Mouse (Mus musculus) CD4-positive, CD25-positive, alpha-beta regulatory T cell, adult 9 weeks (primary cell): ENCODE measurements around the gene Olfr906. TPM values are rescaled to one million over a fixed set of nuclear protein-coding genes. Genes with fewer than 3 reads are reported as not detected.

ENCODE experiments used
- polyA plus RNA-seq: library from polyadenylated mRNA; unstranded; fragments of 100-300 nt; shearing (Covaris generic); gene quantifications from one replicate; pipeline ENCODE4 v1.2.1, GENCODE M21; 2017

Gene Olfr906
- polyA plus RNA-seq, result not detected

DNA sequence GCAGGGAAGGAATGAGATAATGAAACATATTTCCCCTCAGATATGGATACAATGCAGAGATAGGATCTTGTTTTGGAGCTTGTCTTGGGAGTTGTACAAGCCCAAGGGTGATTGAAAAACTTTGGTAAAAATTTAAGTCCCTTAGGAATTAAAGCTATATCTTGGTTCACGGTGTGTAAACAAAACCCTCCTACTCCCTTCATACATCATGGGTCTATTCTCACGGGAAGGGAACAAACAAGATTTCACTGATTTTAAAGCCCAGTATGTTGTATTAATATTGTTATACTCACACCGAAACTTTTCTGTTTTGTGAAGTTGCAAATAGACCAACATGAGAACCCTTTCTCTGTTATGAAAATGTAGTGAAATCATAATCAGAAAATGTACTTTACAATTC lies at the start of gene Olfr906:
Olfr906 (plus strand) TSS at position 301 of the 400 bp plus-strand sequence.

DNA sequence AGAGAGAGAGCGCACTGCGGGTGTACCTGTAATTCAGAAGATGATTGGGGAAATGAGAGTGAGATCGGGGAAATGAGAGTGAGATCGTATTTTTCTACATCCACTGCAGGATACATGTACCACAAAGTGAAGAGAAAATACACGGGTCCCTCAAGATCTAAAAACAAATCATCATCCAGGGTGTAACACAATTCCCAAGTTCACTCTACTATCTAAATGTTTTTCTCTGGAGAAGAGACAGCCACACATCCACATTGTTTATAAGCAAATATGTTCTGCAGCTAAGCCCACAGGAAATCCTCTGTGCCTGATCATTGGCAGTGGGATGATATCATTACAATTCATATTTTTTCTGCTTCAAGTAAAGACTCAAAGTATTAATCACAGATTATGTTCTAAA lies 39.5 kb upstream of the Olfr906 start, which contains the start of gene Olfr902:
Olfr902 (plus strand) TSS at position 301 of the 400 bp plus-strand sequence.

GRCm38 (mm10) chr9:38462844-38463243 lies 24.0 kb upstream of the Olfr906 start, which contains the start of gene Olfr904:
Gene Olfr904, plus strand, starts transcription at chr9:38463144.

GRCm38 (mm10) chr9:38470807-38471206 lies 16.1 kb upstream of the Olfr906 start, which contains the start of gene Olfr905:
Gene Olfr905, plus strand, starts transcription at chr9:38471107.

DNA sequence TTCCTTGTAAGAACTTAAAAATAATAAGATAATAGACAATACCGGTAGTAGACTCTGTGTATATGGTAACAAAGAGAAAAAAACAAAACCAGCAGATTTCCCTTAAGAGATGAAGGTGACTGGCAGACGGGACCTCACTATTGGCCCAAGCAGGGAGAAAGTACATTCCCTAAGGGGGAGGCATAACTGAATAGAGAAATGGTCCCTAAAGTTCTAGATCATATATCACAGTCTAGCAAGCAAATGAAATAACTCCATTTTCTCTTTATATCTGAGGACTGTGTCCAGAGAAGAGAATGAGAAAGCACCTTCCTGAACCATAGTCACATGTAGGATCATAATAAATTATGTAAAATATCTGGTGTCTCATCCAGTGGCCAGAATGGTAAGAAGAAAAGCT lies 8.6 kb downstream of the Olfr906 start, which contains the start of gene Olfr907:
Olfr907 (plus strand) TSS at position 301 of the 400 bp plus-strand sequence.

GRCm38 (mm10) chr9:38521280-38521679 lies 34.4 kb downstream of the Olfr906 start, which contains the start of gene Olfr911-ps1:
Gene Olfr911-ps1, plus strand, starts transcription at chr9:38521580.

DNA sequence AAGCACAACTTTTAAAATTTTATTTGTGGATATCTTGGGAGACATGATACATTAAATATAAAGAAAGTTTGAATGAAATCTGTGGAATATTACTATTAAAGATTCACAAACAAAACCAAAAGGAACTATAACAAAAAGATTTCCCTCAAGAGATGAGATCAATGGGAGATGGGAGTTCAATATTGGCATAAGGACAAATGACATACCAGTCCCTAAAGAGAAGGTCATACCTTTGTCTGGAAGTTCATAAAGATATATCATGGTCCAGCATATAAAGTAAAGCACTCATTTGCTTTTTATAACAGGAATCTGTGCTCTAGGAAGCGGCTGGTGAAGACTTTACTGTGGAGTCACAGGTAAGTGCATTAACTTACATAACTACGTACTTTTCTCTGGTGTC lies 50.7 kb downstream of the Olfr906 start, which contains the start of gene Olfr910:
Olfr910 (plus strand) TSS at position 301 of the 400 bp plus-strand sequence.

Other genes starting within 250 kb of the Olfr906 start
- not detected for gene Olfr143, start 234.3 kb upstream of the Olfr906 start, polyA plus RNA-seq
- gene Olfr895, start 219.2 kb upstream of the Olfr906 start, polyA plus RNA-seq, result not detected
- gene Olfr896-ps1, start 196.0 kb upstream of the Olfr906 start, polyA plus RNA-seq, result not detected
- not detected for gene Olfr25, start 158.0 kb upstream of the Olfr906 start, polyA plus RNA-seq
- not detected for gene Olfr898, start 138.7 kb upstream of the Olfr906 start, polyA plus RNA-seq
- not detected for gene Olfr250, start 120.2 kb upstream of the Olfr906 start, polyA plus RNA-seq
- gene Olfr251, start 110.0 kb upstream of the Olfr906 start, polyA plus RNA-seq, result not detected
- gene Olfr147, start 85.4 kb upstream of the Olfr906 start, polyA plus RNA-seq, result not detected
- 0.20 TPM for gene Olfr901, start 57.6 kb upstream of the Olfr906 start, polyA plus RNA-seq
- not detected for gene Olfr902, start 39.4 kb upstream of the Olfr906 start, polyA plus RNA-seq
- not detected for gene Olfr904, start 23.9 kb upstream of the Olfr906 start, polyA plus RNA-seq
- gene Olfr905, start 16.0 kb upstream of the Olfr906 start, polyA plus RNA-seq, result not detected
- not detected for gene Olfr907, start 8.7 kb downstream of the Olfr906 start, polyA plus RNA-seq
- not detected for gene Olfr911-ps1, start 34.5 kb downstream of the Olfr906 start, polyA plus RNA-seq
- not detected for gene Olfr910, start 50.8 kb downstream of the Olfr906 start, polyA plus RNA-seq
- gene Olfr912, start 93.1 kb downstream of the Olfr906 start, polyA plus RNA-seq, result 0.06 TPM
- gene Olfr913, start 105.7 kb downstream of the Olfr906 start, polyA plus RNA-seq, result not detected
- not detected for gene Olfr914, start 118.0 kb downstream of the Olfr906 start, polyA plus RNA-seq
- not detected for gene Olfr916, start 172.8 kb downstream of the Olfr906 start, polyA plus RNA-seq
- not detected for gene Olfr917, start 178.8 kb downstream of the Olfr906 start, polyA plus RNA-seq
- not detected for gene Olfr918, start 187.5 kb downstream of the Olfr906 start, polyA plus RNA-seq
- not detected for gene Olfr919, start 216.6 kb downstream of the Olfr906 start, polyA plus RNA-seq
- gene Vwa5a, start 231.2 kb downstream of the Olfr906 start, polyA plus RNA-seq, result 44.0 TPM